Mouse (Mus musculus): ENCODE measurements around the gene Igf2r. TPM values are rescaled to one million over a fixed set of nuclear protein-coding genes. Genes with fewer than 3 reads are reported as not detected.

Igf2r gene
- polyA plus RNA-seq (2012; rRNA removed): 97.3 and 99.6 TPM in 2 replicates
- polyA plus RNA-seq (2014; fragmentation: Nextera tagmentation; extraction: Ambion mirVana): 60.6 and 62.4 TPM in 2 replicates

GRCm38 (mm10) chr17:12769380-12769921, at the start of gene Igf2r:
TSS of gene Igf2r (minus strand) at chr17:12769664.
- Histone ChIP-seq H3K4me1 (ENCODE audit: control insufficient read depth, insufficient read depth, low read length) (peaks cover 29% of the 10 kb centered on the region), H3K9ac (ENCODE audit: low read depth, low read length, severe bottlenecking) (peak within 1 kb of the TSS; percentile 87), H3K27ac (replicated peaks; ENCODE audit: low read depth, low read length) (peak within 1 kb of the TSS; percentile 75), H3K27me3 (ENCODE audit: control insufficient read depth, insufficient read depth, low read length) (no peaks in the 10 kb centered on the region), H3K9me3 (ENCODE audit: control insufficient read depth, low read length) (no peaks in the 10 kb centered on the region), H3K36me3 (ENCODE audit: control insufficient read depth, insufficient read depth, low read length) (peaks cover 29% of the 10 kb centered on the region), H3K4me3 (replicated peaks; ENCODE audit: low read length) (peak within 1 kb of the TSS; percentile 65), H3K4me2 (replicated peaks; ENCODE audit: low read depth, low read length, severe bottlenecking) (peak within 1 kb of the TSS; percentile 48)
- 36% methylated on average over 50 of the region's 67 CpGs for WGBS
- 0 out of 2 replicates have a peak, but pooled peaks have one; percentile 22 for TF ChIP-seq POLR2A (IDR thresholded peaks at IDR 0.05; ENCODE audit: borderline replicate concordance, extremely low read depth, insufficient read depth, insufficient read length)
- peak; percentile 82 for DNase-seq (ENCODE audit: low spot score)
- ATAC-seq (ENCODE audit: low FRiP score, low read depth): peak; percentile 89

- Histone ChIP-seq H3K27me3 (ENCODE audit: control insufficient read depth, insufficient read depth, low read length) (no peaks in the 10 kb centered on the region), H3K9me3 (ENCODE audit: control insufficient read depth, low read length) (peaks cover 29% of the 10 kb centered on the region; the same call in 1 of the 2 replicates), H3K9ac (ENCODE audit: low read depth, low read length, severe bottlenecking) (no peak overlapping the region), H3K4me2 (replicated peaks; ENCODE audit: low read depth, low read length, severe bottlenecking) (no peak overlapping the region), H3K4me1 (ENCODE audit: control insufficient read depth, insufficient read depth, low read length) (no peaks in the 10 kb centered on the region), H3K27ac (replicated peaks; ENCODE audit: low read depth, low read length) (no peak overlapping the region), H3K4me3 (replicated peaks; ENCODE audit: low read length) (no peak overlapping the region), H3K36me3 (ENCODE audit: control insufficient read depth, insufficient read depth, low read length) (peaks cover 68% of the 10 kb centered on the region)
- TF ChIP-seq POLR2A (IDR thresholded peaks at IDR 0.05; ENCODE audit: borderline replicate concordance, extremely low read depth, insufficient read depth, insufficient read length): no peak
- DNase-seq (ENCODE audit: low spot score) (no peak), ATAC-seq (ENCODE audit: low FRiP score, low read depth) (no peak)
- WGBS: 86% methylated on average over 4 of the region's 4 CpGs
Observed at GRCm38 (mm10) chr17:12815885-12816284, 46.4 kb upstream of the Igf2r start.

- Histone ChIP-seq H3K9me3 (ENCODE audit: control insufficient read depth, low read length) (peaks cover 17% of the 10 kb centered on the region; the same call in 1 of the 2 replicates), H3K4me3 (replicated peaks; ENCODE audit: low read length) (no peak overlapping the region), H3K27me3 (ENCODE audit: control insufficient read depth, insufficient read depth, low read length) (no peaks in the 10 kb centered on the region), H3K4me1 (ENCODE audit: control insufficient read depth, insufficient read depth, low read length) (peaks cover 4% of the 10 kb centered on the region; the same call in 1 of the 2 replicates), H3K36me3 (ENCODE audit: control insufficient read depth, insufficient read depth, low read length) (peaks cover 57% of the 10 kb centered on the region), H3K4me2 (replicated peaks; ENCODE audit: low read depth, low read length, severe bottlenecking) (no peak overlapping the region), H3K27ac (replicated peaks; ENCODE audit: low read depth, low read length) (no peak overlapping the region), H3K9ac (ENCODE audit: low read depth, low read length, severe bottlenecking) (no peak overlapping the region)
- no peak for ATAC-seq (ENCODE audit: low FRiP score, low read depth)
- 85% methylated on average over 3 of the region's 3 CpGs for WGBS
- no peak for TF ChIP-seq POLR2A (IDR thresholded peaks at IDR 0.05; ENCODE audit: borderline replicate concordance, extremely low read depth, insufficient read depth, insufficient read length)
- DNase-seq (ENCODE audit: low spot score): no peak
Observed at GRCm38 (mm10) chr17:12814502-12814901, 45.0 kb upstream of the Igf2r start.

- DNase-seq (ENCODE audit: low spot score) (no peak), ATAC-seq (ENCODE audit: low FRiP score, low read depth) (no peak)
- Histone ChIP-seq H3K27ac (replicated peaks; ENCODE audit: low read depth, low read length) (no peak overlapping the region), H3K36me3 (ENCODE audit: control insufficient read depth, insufficient read depth, low read length) (peaks cover 23% of the 10 kb centered on the region), H3K4me2 (replicated peaks; ENCODE audit: low read depth, low read length, severe bottlenecking) (no peak overlapping the region), H3K4me1 (ENCODE audit: control insufficient read depth, insufficient read depth, low read length) (peaks cover 4% of the 10 kb centered on the region; the same call in 1 of the 2 replicates), H3K9ac (ENCODE audit: low read depth, low read length, severe bottlenecking) (no peak overlapping the region), H3K27me3 (ENCODE audit: control insufficient read depth, insufficient read depth, low read length) (no peaks in the 10 kb centered on the region), H3K9me3 (ENCODE audit: control insufficient read depth, low read length) (0 out of 2 replicates have a peak, but pooled peaks cover 4% of the 10 kb centered on the region), H3K4me3 (replicated peaks; ENCODE audit: low read length) (no peak overlapping the region)
- 93% methylated on average over 1 of the region's 1 CpGs for WGBS
- TF ChIP-seq POLR2A (IDR thresholded peaks at IDR 0.05; ENCODE audit: borderline replicate concordance, extremely low read depth, insufficient read depth, insufficient read length): no peak
Observed at GRCm38 (mm10) chr17:12810973-12811303, 41.5 kb upstream of the Igf2r start.

GRCm38 (mm10) chr17:12810103-12810972, 40.9 kb upstream of the Igf2r start:
- TF ChIP-seq POLR2A (IDR thresholded peaks at IDR 0.05; ENCODE audit: borderline replicate concordance, extremely low read depth, insufficient read depth, insufficient read length): no peak
- WGBS: 25% methylated on average over 14 of the region's 14 CpGs

More at GRCm38 (mm10) chr17:12810103-12810972, 40.9 kb upstream of the Igf2r start:
- peaks cover 17% of the 10 kb centered on the region for H3K36me3 ChIP-seq (ENCODE audit: control insufficient read depth, insufficient read depth, low read length)
- H3K4me3 ChIP-seq (replicated peaks; ENCODE audit: low read length): no peak overlapping the region
- H3K4me1 ChIP-seq (ENCODE audit: control insufficient read depth, insufficient read depth, low read length): peaks cover 4% of the 10 kb centered on the region; the same call in 1 of the 2 replicates
- DNase-seq (ENCODE audit: low spot score): peak; percentile 85
- no peaks in the 10 kb centered on the region for H3K27me3 ChIP-seq (ENCODE audit: control insufficient read depth, insufficient read depth, low read length)
- peak; percentile 84 for ATAC-seq (ENCODE audit: low FRiP score, low read depth)
- no peak overlapping the region for H3K4me2 ChIP-seq (replicated peaks; ENCODE audit: low read depth, low read length, severe bottlenecking)
- peak overlapping the region; percentile 0; the same call in 1 of the 2 replicates for H3K9ac ChIP-seq (ENCODE audit: low read depth, low read length, severe bottlenecking)
- peak overlapping the region; percentile 59 for H3K27ac ChIP-seq (replicated peaks; ENCODE audit: low read depth, low read length)
- 0 out of 2 replicates have a peak, but pooled peaks cover 4% of the 10 kb centered on the region for H3K9me3 ChIP-seq (ENCODE audit: control insufficient read depth, low read length)
